Mouse (Mus musculus) urinary bladder, postnatal 25 days (tissue): ENCODE measurements around the gene Dcst2.
A peak's percentile ranks its signal among the peaks of the same experiment; 100 is the strongest.

Source experiments
- DNase-seq: peaks from one replicate; pipeline ENCODE4 v3.0.0; 2022; ENCODE audit warnings: low spot score

Gene Dcst2

DNA sequence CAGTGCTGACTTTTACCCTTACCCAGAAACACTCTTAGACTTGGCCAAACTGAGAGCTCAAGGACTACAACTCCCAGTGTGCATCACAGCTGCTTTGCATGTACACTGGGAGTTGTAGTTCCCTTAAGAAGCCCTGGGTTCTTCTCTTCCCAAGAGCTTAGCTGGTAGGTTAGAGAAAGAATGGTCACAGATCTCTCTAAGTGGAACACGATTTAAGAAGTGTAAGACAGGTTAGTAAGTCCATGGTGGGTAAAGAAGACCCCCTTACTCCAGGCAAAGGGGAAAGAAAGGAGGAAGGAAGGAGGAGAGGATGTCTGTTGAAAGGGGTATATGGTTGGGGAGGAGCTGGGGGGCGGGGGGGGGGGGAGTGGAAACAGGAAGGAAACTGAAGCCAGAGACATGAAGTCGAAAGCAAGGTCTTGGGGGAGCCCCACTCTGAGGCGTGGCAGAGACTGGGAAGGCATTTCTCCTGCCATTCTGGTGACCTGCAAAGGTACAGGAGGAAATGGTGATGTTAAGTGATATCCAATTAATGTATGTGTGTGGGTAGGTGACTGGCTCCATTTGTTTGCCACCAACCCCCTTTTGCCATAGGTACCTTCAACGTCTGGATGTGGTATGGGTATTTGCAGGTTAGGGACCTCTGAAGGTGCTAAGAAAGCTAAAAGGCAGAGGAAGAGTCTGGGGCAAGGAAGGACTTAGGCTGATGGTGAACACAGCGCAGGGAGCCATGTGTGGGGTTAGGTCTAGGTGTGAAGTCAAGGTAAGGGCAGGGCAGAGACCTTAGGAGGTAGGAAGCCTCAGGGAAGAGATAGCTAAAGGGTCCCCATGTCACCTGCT lies 27.3 kb downstream of the Dcst2 start:
- no peak for DNase-seq

DNA sequence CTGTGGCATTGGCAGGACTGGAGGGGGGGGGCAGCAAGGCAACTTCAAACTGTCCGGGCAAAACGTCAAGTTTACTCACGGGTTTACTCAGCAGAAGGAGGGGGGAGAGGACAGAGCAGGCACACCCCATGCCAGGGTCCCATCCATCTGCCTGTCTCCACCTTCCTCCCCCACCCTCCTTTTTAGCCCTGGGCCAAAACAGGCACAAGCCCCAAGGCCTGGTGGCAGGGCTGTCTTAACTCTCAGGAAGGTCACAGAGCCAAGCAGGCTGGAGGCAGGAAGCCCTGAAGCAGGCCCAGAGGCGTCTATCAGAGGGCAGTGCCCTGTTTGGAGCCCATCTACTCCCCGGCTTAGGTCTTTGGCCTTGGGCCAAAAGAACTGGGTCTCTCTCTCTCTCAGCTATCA lies 28.3 kb downstream of the Dcst2 start:
- DNase-seq = no peak

DNA sequence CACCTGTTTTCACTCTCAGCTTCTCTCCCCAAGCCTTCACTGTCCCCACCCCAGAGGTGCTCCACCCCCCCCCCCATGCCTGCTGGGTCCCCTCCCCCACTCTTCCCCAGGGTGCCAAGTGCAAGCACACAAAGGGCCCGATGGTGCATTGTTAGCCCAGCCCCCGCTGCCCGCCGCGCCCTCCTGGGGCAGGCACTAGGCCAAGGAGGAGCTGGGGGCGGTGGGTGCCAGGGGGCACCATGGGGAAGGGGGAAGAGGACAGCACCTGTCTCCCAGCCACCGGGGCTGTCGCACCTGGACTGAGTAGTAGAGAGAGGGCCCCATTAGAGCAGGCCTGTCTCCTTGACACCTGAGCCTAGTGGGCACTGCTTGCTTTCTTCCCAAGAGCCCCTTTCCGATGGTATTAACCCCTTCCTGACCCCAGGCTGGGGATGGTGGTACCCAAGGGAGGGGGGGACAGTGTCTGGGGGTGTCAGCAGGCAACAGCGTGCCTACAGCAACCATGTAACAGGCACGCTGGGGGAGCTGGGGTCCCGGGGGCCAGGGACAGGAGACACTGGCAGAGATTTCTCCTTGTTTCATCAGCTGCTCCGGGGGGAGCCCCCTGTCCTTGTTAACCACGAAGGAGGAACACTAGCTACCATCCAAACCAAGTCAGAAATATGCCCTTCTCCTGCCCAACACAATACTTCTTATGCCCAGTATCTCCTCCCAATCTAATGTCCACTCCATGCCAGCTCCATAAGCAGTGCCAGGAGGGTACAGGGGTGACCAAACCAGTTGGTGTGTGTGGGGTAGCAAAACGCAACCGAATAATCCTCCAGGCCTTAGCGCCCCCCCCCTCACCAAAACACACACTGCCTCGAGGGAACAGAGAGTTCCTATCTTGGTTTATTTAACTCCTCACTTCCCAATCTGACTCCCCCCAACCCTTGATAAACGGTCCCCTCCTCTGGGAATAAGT lies 29.2 kb downstream of the Dcst2 start:
- peak; percentile 39 for DNase-seq

DNA sequence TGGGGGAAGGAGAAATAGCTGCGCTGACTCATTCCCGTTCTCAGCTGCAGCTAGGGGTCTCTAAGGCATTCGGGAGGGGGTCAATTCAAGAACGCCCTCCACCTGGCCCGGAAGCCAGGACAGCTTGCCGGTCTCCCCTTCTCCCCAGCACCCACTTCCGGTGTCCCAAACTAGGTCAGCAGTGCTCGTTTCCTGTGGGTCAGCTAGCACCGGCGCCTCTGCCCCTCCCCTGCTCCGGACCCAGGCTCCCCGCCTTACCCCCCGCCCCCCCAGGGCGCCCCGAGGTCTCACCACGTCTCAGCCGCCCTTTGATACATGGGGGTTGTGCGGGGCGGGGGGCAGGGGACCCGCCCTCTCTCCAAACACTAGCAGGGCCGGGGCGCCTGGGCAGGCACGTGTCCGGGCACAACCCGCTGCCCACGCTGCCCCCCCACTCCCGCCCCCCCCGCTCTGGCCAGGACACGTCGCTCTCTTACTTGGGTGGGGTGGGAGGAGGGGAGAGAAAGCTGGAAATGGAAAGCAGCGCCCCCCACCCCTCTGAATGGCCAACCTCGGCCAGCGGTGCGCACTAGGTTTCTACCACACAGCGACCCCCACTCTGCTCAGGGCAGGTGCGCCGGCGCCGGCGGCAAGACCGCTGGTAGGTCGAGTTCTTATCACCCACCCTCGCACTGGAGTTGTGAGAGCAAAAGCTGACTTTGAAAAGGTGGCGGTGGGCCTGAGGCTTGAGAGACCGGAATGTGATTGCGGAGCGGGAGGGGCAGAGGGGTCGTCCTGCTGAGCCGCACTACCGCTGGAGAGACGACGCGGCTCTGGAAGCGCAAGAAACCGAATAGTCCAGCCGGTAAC lies 30.1 kb downstream of the Dcst2 start:
- peak; percentile 57 for DNase-seq

DNA sequence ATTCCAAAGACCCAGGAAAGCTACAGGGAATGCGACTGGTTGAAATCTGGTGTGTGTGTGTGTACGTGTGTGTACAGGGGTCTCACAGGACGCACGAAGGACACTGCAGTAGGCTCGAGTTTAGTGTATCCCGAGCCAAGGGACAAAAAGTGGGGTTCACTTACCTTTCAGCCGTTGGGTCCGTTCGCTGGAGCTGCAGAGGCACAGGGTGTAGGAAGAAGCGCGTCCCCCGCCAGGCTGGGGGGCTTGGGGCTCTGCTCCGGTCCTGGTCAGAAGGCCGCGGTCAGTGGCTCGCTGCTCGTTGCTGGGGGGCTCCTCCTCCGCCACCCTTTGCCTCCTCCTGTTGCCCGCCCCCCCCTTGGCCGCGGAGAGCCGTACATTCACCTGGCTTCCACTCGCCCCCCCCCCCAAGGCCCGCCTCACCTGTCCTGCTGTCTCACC lies 31.1 kb downstream of the Dcst2 start:
- DNase-seq = peak; percentile 35

DNA sequence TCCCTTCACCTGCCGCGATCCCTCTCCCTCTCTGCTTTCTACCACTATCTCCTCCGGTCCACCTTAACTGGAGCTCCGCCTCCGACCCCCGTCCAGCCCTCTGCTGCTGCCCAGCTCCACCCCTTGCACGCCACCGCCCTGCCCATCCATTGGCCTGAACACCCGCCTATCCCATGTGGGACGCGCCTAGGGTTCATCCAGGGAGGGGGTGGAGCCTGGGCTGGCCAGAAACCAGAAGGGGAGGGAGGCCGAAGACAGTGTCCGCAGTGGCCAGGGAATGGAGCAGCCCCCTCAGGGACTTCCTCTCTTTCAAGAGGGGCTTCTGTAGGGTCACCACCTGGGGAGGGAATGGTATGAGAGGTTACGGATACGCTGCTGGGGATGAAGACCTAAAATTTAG lies 31.8 kb downstream of the Dcst2 start:
- DNase-seq = peak; percentile 98

DNA sequence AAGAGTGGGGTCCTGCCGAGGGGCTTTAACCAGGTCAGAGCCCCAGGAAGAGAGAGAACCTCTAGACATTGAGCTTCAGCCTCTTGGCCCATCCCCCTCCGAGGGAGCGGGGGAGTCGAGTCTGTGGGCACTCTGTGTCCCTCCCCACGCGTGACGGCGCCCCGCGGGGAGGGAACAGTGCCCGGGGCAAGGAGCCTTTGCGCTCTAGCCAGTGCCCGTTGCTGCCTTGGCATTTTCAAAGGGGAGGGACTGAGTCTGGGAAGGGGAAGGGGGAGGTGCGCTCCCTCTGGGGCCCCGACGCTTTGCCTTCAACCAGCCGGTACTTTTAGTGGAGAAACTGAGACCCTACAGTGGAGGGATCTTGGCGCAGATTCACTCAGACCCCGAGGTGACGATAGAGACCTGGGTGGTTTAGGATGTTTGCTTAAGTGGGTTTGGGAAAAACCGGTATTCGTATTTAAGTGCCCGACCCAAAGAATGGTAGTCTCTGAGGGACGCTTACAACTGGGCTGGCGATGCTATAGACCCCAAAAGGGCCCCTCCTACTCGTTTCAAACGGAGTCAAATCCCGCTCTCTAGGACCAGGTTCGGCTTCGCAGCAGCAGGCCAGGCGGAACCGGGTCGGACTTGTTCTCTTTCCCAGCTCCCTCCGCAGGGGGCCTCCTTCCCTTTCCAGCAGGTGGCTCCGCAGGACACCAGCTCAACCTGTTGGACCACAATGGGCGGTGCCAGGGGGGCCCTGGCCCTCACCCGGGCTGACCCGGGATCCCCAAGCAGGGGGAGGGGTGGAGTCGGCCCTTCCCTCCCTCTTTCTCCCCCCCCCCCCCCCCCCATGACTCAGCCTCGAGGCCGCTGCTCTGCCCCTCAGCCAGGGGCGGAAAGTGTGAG lies 32.5 kb downstream of the Dcst2 start, which contains the start of gene Zbtb7b:
TSS of gene Zbtb7b (minus strand) at position 771 of the 888 bp plus-strand sequence.
- peak; percentile 83 for DNase-seq

DNA sequence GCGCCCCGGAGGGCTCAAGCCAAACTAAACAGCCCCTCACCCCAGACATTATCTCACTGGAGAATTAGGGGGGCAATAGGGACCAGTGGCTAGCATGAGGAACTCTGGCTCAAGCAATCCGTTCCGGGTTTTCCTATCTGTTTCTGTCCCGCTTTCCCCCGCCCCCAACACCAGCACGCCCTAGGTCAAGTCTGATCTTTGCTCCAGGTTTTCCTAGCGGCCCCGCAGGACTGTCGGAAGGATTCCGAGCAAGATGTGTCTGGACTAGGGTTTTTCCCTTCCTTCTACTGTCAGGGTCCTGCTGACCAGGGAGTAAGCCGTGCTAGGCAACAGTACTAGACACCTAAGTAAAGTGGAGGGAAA lies 33.1 kb downstream of the Dcst2 start:
- DNase-seq = peak; percentile 68

DNA sequence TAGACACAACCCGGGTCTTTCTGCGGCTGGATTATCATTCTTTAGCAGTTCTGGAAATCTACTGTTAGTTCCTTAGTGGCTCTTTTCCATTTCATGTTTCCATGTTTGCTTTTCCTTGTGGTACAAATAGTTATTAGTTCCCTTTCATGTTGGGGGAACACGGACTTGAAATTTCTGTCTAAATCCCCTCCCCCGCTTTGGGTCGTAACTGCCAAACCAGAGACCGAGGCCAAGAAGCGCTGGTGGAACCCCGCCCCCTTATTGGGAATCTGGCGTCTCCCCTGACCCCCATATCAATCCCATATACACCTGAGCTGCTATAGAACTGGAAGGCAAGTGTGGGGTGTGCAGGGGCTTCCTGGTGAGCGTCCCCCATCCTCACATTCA lies 33.6 kb downstream of the Dcst2 start:
- no peak for DNase-seq

DNA sequence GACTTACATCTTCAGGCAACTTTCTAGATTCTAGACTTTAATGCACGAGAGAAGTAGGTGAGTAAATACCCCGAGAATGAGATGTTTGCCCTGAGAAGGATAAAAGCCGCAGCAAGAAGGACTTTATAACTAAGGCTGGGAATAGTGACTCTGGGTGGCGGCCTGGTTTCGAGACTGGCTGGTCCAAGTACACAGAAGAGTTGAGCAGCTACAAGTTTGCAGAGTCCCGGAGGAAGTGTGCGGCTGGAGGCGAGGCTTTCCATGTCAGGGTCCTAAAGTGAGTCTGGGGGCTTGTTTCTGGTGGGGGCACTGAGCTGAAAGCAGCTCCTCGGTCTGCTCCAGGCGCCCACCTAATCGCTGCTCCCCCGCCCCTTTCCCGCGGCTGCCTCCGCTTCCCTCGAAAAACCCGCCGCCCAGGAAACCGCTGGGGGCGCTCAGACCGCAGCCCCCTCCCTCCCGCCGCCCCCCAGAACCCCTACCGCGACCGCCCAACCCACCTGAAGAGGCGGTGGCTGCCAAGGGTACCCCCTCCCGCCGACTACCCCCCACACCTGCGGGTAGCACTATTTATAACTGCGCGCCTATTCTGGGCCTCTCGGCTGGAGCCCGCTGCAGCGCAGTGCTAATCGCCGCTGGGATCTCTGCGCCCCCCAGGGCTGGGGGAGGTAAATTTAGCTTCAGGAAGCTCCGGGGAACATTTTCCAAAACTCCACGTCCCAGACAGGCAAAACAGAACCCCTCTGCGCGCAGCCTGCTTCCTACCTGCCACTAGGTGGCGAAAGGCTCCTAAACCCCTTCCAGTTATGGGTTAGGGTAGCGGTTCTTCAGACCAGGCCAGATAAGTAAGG lies 34.3 kb downstream of the Dcst2 start:
- DNase-seq = peak; percentile 55

DNA sequence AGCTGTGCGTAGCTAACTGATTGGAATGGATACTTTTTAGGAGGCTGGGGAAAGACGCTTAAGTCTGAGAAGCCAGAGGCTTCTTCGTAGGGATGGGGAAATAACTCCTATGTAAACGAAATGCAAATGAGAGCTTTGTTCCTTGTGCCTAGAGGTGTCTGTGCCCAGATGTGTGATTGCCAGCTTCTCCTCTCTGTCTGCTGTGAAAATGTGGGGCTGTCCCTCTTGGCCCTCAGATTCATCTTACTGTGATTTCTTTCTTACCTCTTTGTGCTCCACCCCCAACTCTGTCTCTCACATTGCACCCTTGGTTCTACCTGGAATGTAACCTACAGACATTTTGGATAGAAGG lies 34.9 kb downstream of the Dcst2 start:
- no peak for DNase-seq

DNA sequence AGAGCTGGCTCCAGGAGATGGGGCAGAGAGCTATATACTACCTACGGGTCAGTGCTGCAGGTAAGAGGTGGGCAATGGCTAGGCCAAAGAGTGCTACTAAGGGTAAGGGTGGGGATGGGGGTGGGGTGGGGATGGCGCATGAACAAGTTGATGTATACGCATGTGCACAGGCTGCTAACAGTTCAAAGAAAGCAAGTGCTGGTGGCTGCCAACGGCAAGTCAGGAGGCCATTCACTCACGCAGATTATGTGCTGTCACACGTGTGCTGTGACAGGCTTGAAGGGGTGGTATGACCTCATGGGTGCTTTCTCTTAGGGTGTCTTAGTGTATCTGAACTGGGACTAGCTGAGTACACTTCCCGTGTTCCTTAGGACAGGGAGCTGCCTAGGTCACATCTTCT lies 39.6 kb downstream of the Dcst2 start:
- DNase-seq = no peak

DNA sequence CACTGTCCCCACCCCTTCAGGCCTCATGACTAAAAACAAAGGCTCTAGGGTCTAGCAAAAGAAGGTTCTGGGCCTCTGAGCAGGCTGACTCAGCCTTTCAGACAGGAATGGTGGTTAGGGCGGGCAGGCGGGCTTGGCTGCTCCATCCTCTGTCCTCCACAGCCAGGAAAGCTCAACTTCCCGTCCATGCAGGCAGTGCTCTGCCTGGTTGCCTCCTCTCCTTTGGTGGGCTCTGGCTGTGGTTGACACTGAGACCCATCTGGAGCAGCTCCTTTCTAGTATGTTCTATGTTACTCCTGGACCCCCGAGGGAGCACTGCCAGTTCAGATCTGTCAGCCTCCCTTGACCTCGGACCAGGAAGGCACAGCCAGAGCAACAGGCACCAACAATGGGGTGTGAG lies 40.9 kb downstream of the Dcst2 start, which contains the start of gene Lenep:
TSS of gene Lenep (minus strand) at position 101 of the 400 bp plus-strand sequence.
- no peak for DNase-seq

DNA sequence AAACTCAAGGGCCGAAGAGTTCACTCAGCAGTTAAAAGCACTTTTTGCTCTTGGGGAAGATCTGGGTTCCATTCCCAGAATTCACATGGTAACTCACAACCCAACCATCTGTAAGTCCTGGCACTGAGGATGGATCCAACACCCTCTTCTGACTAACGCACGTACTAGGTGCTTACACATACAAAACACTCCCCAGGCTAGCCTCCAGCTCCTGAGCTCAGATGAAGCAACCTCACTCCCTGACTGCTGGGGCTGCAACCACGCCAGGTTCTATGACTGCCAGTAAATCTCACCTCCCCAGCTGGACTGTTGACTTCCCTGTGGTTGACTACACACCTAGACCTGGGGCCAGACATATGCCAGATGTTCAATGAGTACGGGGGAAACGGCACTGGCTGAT lies 45.1 kb downstream of the Dcst2 start:
- DNase-seq = no peak

DNA sequence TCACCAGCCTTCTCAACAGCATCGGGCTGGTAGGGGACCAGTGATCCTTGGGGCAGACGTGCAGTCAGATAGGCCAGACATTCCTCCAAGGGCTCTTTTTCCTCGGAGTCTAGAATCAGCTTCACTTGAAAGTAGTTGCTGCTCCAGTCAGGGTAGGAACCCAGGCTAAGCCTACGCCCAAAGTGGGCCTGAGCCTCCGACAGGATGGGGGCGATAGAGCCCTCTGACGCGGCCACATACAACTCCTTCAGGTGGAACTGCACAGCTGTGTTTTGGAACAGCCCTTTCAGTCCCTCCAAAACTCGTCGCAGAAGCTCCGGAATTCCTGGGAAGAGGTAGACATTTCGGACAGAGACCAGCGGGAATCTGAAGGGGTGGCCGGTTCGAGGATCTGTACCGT lies 46.7 kb downstream of the Dcst2 start:
- DNase-seq = no peak

DNA sequence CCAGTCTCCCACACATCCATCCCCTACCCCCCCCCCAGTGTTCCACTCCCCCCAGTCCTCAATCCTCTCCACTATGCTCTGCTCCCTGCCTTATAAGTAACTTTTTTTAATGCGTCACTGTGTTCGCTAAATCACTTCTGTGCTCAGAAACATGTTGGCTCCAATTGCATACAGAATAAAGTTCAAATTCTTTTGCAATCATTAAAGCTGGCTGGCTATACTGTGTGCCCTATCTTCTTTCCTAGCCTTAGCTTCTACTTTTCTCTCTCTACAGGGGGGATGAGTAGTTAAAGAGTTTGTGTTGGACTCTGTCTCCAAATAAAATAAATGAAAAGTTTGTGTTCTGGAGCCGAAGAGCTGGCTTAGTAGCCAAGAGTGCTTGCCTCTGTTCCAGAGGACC lies 47.9 kb downstream of the Dcst2 start:
- no peak for DNase-seq

DNA sequence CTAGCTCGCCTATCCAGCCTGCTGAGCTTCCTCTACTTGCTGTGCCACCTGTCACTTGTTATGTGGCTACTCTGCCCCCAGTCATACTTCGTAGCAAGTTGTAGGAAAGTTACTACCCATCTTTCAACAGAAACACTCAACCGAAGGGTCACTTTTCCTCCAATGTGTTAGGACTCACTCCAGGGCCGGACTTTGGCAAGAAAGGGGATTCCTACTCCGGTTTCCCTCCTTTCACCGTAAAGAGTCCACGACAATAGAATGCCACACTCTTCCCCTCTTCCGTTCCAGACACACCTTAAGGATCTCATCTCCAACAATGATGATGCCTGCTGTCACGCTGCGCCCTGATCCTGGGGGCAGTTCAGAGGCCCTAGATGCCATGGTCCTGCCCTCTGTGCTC lies 49.1 kb downstream of the Dcst2 start:
- DNase-seq = no peak

DNA sequence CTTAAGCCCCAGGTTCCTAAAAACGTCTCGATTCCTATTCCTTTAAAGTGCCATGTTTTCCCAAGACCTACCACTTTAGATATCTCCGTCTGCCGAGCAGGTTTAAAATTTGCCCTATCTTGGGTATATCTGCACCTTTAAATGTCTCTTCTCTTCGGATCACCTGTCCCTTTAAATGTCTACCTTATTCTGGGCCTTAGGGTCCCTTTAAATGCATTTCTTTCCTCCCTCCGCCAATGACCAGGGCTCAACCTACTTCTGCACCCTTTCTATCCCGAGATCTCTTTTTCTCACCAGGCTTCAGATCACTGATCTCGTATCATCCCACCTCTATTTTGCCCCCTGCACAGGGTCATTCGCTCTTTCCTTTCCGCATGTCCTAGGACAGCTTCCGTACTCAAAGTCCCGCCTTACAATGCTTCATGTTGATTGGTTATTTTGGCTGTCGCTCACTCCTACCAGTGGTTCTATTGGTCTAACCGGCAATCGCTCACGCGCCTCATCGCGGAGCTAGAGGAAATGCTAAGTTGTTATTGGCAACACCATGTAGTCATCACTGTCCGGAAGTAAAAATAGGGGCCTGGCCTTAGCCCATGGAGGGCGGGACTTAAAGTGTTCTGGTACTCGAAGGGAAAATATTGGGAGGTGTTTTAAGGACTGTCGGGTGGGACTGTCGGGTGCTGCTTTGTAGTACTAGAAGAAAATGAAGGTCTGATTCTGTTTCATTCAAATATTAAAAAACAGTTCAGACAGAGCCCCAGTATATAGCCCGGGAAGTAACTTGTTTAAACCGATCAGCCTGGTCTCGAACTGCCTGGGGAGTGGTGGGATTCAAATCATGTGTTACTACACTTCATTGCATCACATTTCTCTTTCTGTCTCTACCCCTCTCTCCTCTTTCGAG lies 50.0 kb downstream of the Dcst2 start, which contains the start of gene Flad1:
TSS of gene Flad1 (minus strand) at position 381 of the 904 bp plus-strand sequence.
- peak; percentile 93 for DNase-seq

DNA sequence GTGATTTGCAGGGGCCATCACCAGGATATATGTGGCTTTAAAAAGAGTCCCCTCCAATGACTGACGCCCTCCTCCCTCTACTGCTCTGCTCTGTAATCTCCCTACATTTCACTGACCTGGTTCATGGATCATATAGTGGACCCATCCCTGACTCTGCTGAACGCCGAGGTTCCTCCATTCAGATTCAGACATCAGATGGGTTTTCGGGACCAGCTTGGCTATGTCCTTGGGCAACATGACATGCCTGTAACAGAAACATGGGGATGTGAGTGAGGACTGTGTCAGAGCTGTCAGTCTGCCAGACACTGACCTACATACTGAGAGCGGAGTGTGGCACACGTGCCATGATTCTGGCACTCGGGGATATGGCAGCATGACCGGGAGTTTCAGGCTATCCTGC lies 54.4 kb downstream of the Dcst2 start:
- DNase-seq = no peak
